Comparison of ENCODE assay signal across 11 mouse cellular contexts in the genomic region with DNA sequence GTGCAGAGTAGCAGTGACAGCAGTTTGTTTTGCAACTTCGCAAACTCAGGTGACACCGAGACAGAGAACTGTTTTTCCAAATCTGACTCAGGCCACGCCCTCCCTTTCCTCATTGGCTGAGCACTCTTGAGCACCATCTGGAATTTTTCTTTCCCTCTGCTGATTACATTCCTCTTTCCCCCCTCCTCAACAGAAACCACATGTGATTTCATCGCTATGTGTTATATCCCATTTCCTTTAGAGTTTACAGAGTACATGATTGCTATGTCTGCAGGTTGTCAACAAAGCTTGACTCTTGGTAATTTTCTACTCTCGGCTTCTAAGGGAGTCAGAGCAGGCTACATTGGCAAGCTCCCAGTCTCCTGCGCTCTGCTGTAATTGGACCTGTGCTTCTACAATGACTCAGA. TPM values are rescaled to one million over a fixed set of nuclear protein-coding genes. Genes with fewer than 3 reads are reported as not detected.
DNase-seq lines count a peak whose midpoint lies in the region; ATAC-seq lines count a peak whose summit lies in the region.
"Had no signal": no experiment of that assay in that cellular context is flagged by ENCODE, and none has a peak within 500 bp of the region (broad histone marks: within the 10 kb centered on the region; RNA-seq: fewer than 3 reads in every experiment).

No protein-coding gene starts in this region.

- no peaks in the 10 kb centered on the region for H3K9me3 ChIP-seq in kidney, embryonic 16.5 days (ENCODE audit: low read length)
- H3K9me3 ChIP-seq in kidney, embryonic 14.5 days (ENCODE audit: control insufficient read depth, low read length): 0 out of 2 replicates have a peak, but pooled peaks cover 3% of the 10 kb centered on the region
- H3K9me3 ChIP-seq in embryonic facial prominence, embryonic 11.5 days (replicated peaks; ENCODE audit: control insufficient read depth, low read length): no peaks in the 10 kb centered on the region
- H3K9me3 ChIP-seq in forebrain, embryonic 15.5 days: no peaks in the 10 kb centered on the region

- DNase-seq in embryonic facial prominence, embryonic 11.5 days (ENCODE audit: low spot score): peak; percentile 79
- DNase-seq in heart, postnatal 25 days (ENCODE audit: low spot score): peak; percentile 15
- peak; percentile 16 to 35 for DNase-seq in lung, postnatal 4 days
- no peak for DNase-seq in T-cell, adult 2 months (ENCODE audit: low spot score)
- DNase-seq in cerebellum, adult 9-11 months: no peak

- no peaks in the 10 kb centered on the region for H3K36me3 ChIP-seq in kidney, embryonic 16.5 days (ENCODE audit: insufficient read depth, low read length)
- H3K36me3 ChIP-seq in kidney, embryonic 14.5 days (ENCODE audit: control insufficient read depth, insufficient read depth, low read length): no peaks in the 10 kb centered on the region
- no peaks in the 10 kb centered on the region for H3K36me3 ChIP-seq in embryonic facial prominence, embryonic 11.5 days (replicated peaks; ENCODE audit: control insufficient read depth, insufficient read depth, low read depth, low read length)
- H3K36me3 ChIP-seq in forebrain, embryonic 15.5 days: no peaks in the 10 kb centered on the region

- 48% methylated on average over 6 of the region's 6 CpGs for WGBS in kidney, embryonic 16.5 days
- 49% methylated on average over 6 of the region's 6 CpGs for WGBS in kidney, embryonic 14.5 days
- 35% methylated on average over 6 of the region's 6 CpGs for WGBS in embryonic facial prominence, embryonic 11.5 days
- 71% methylated on average over 6 of the region's 6 CpGs for WGBS in forebrain, embryonic 15.5 days

- H3K27ac ChIP-seq in kidney, embryonic 16.5 days (ENCODE audit: low read length): no peak overlapping the region
- no peak overlapping the region for H3K27ac ChIP-seq in kidney, embryonic 14.5 days (ENCODE audit: low read depth, low read length)
- no peak overlapping the region for H3K27ac ChIP-seq in embryonic facial prominence, embryonic 11.5 days (replicated peaks; ENCODE audit: low read depth, low read length)
- H3K27ac ChIP-seq in forebrain, embryonic 15.5 days (replicated peaks): no peak overlapping the region

- H3K4me2 ChIP-seq in kidney, embryonic 16.5 days (replicated peaks; ENCODE audit: low read depth, low read length): 0 out of 2 replicates have a peak overlapping the region, but pooled peaks have one; percentile 16
- H3K4me2 ChIP-seq in kidney, embryonic 14.5 days (replicated peaks; ENCODE audit: low read depth, low read length): no peak overlapping the region
- no peak overlapping the region for H3K4me2 ChIP-seq in embryonic facial prominence, embryonic 11.5 days (ENCODE audit: low read depth, low read length)
- no peak overlapping the region for H3K4me2 ChIP-seq in forebrain, embryonic 15.5 days (replicated peaks)

- no peak overlapping the region for H3K4me3 ChIP-seq in kidney, embryonic 16.5 days (ENCODE audit: low read length)
- H3K4me3 ChIP-seq in kidney, embryonic 14.5 days (ENCODE audit: low read length): no peak overlapping the region
- H3K4me3 ChIP-seq in embryonic facial prominence, embryonic 11.5 days (ENCODE audit: low read depth, low read length): no peak overlapping the region
- no peak overlapping the region for H3K4me3 ChIP-seq in forebrain, embryonic 15.5 days
- H3K4me3 ChIP-seq: erythroblast, embryonic 14.5 days had no signal

- no peaks in the 10 kb centered on the region for H3K4me1 ChIP-seq in kidney, embryonic 16.5 days (ENCODE audit: insufficient read depth, low read length)
- no peaks in the 10 kb centered on the region for H3K4me1 ChIP-seq in kidney, embryonic 14.5 days (ENCODE audit: control insufficient read depth, insufficient read depth, low read length)
- no peaks in the 10 kb centered on the region for H3K4me1 ChIP-seq in embryonic facial prominence, embryonic 11.5 days (ENCODE audit: control insufficient read depth, insufficient read depth, low read length)
- H3K4me1 ChIP-seq in forebrain, embryonic 15.5 days: no peaks in the 10 kb centered on the region

- 0 out of 2 replicates have a peak, but pooled peaks have one; percentile 31 for ATAC-seq in kidney, embryonic 16.5 days (ENCODE audit: low FRiP score, low TSS enrichment)
- ATAC-seq in kidney, embryonic 14.5 days (ENCODE audit: low FRiP score, low TSS enrichment): no peak
- peak; percentile 89 for ATAC-seq in embryonic facial prominence, embryonic 11.5 days (replicated peaks; ENCODE audit: insufficient number of reproducible peaks, low FRiP score, low TSS enrichment, low read depth)
- ATAC-seq in forebrain, embryonic 15.5 days (replicated peaks): no peak
- ATAC-seq: Patski had no signal

- no peak overlapping the region for H3K9ac ChIP-seq in kidney, embryonic 16.5 days (replicated peaks; ENCODE audit: low read length)
- H3K9ac ChIP-seq in kidney, embryonic 14.5 days (ENCODE audit: low read depth, low read length): no peak overlapping the region
- no peak overlapping the region for H3K9ac ChIP-seq in embryonic facial prominence, embryonic 11.5 days (replicated peaks; ENCODE audit: low read length)
- H3K9ac ChIP-seq in forebrain, embryonic 15.5 days (replicated peaks): no peak overlapping the region

- intact Hi-C loops in heart, postnatal 25 days (cut with DNase I): loop anchor here (10.0 kb wide), 1 partner anchor 126 kb away; no protein-coding TSS in a partner anchor

- H3K27me3 ChIP-seq in kidney, embryonic 16.5 days (ENCODE audit: insufficient read depth, low read length): no peaks in the 10 kb centered on the region
- no peaks in the 10 kb centered on the region for H3K27me3 ChIP-seq in kidney, embryonic 14.5 days (ENCODE audit: control insufficient read depth, insufficient read depth, low read length)
- H3K27me3 ChIP-seq in embryonic facial prominence, embryonic 11.5 days (ENCODE audit: control insufficient read depth, insufficient read depth, low read length): no peaks in the 10 kb centered on the region
- H3K27me3 ChIP-seq in forebrain, embryonic 15.5 days: no peaks in the 10 kb centered on the region

RNA-seq across cellular contexts. Expression of gene Cnga3, which starts 17.1 kb away (rescaled TPM):
- 0.07 and 0.18 TPM in 2 replicates for polyA plus RNA-seq in kidney, embryonic 16.5 days (2015; fragmentation: Nextera tagmentation; extraction: Ambion mirVana)
- polyA plus RNA-seq in kidney, embryonic 14.5 days (2014; fragmentation: Nextera tagmentation; extraction: Ambion mirVana): not detected in 2 replicates
- polyA plus RNA-seq in embryonic facial prominence, embryonic 11.5 days (2014; fragmentation: Nextera tagmentation; extraction: Ambion mirVana): not detected in 2 replicates
- under 1 TPM; 0.73 TPM for total RNA-seq in heart, postnatal 25 days (2021)
- polyA plus RNA-seq in forebrain, embryonic 15.5 days (2015; fragmentation: Nextera tagmentation; extraction: Ambion mirVana): 0.19 and 0.29 TPM in 2 replicates
- polyA plus RNA-seq: erythroblast, embryonic 14.5 days; liver, embryonic 16.5 days; Patski had no signal

Comparison
In these comparisons a context has a peak if more than half of its experiments do, and no peak if none do; other contexts are left out.
1. ATAC-seq: peak in kidney, embryonic 16.5 days (single experiment) and embryonic facial prominence, embryonic 11.5 days (single experiment); none in kidney, embryonic 14.5 days (single experiment) and forebrain, embryonic 15.5 days (single experiment).
2. DNase-seq: peak in embryonic facial prominence, embryonic 11.5 days (single experiment), heart, postnatal 25 days (single experiment) and lung, postnatal 4 days (2 of 2); none in T-cell, adult 2 months (single experiment) and cerebellum, adult 9-11 months (single experiment).